Mouse (Mus musculus) fat pad, adult 2 months (tissue): ENCODE results near the gene Tubb4b.

Source experiments
- DNase-seq: peaks from one replicate; pipeline ENCODE4 v3.0.0-alpha.2; 2011; ENCODE audit warnings: low read depth, low spot score; ENCODE audit errors: extremely low read depth

Tubb4b gene

DNA sequence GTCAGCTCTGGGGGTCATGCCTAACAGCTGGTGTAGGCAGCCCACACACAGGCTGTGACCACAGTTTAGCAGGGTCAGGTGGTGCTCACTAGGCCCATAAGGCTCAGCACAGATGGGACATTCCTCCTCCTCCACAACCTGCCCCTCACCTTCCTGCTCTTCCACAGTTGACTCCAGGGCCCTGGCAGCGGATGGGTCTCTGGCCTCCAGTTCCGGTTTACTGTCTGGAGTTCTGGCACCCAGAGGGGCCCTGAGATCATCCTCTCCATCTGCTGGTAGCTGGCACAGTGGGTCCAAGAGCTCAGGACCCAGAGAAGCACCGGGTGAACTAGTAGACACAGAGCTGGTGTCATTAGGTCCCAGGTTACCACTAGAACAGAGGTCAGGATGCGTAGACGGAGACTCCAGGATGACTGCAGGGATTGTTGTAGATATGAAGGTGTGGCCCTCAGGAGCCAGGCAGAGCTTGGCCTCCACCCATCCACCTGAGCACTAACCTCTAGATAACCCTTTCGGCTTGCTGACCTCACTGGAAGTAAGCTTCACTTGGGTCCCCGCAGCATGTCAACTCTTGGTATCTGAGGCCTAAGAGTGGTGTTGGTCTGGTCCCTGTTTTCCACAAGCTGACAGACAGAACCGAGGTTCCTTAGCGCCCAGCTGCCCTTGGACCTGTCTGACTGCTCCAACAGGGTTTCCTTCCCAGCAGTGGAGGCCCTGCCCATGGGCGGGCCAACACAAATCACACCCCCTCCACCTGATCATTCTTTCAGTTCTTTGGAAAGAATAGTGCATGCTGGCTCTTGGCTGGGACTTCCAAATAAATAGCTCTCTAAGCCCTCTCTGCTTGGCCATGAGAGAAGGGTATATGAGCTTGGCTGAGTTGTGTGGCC, 21.9 kb upstream of the Tubb4b start, which contains the start of gene AL732309.1:
TSS of gene AL732309.1 (minus strand) at position 681 of the 890 bp plus-strand sequence.
- no peak for DNase-seq

DNA sequence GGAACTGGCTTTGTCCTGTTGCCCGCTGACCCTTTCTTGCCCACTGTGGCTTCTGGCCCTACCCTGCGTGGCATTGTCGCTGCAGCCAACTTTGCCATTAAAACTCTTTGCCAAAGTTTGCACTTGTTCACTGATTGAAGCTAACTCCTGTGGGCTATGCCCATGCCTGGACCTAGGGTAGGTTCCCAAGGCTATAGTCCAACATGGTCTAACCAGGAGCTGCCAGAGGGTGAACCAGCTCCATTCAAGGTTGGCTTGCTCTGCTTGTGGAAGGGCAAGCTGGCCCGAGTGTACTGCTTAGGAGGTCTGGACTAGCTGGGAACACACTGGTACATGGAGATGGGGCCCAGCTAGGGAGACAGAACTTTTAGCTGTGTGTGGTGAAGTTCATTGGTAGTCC, 19.6 kb upstream of the Tubb4b start:
- DNase-seq, result no peak

DNA sequence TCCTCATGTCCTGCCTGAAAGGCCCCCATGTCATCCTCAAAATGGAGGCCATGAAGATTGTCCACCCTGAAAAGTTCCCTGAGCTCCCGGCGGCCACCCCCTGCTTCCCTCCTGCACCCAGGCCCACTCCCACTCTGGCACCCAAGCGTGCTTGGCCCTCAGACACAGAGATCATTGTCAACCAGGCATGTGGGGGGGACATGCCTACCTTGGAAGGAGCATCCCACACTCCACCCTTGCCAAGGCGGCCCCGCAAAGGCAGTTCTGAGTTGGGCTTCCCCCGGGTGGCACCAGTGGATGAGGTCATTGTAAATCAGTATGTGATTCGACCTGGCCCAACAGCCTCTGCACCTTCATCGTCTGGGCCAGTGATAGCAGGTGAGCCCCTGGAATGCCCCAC, 18.8 kb upstream of the Tubb4b start:
- DNase-seq, result no peak

DNA sequence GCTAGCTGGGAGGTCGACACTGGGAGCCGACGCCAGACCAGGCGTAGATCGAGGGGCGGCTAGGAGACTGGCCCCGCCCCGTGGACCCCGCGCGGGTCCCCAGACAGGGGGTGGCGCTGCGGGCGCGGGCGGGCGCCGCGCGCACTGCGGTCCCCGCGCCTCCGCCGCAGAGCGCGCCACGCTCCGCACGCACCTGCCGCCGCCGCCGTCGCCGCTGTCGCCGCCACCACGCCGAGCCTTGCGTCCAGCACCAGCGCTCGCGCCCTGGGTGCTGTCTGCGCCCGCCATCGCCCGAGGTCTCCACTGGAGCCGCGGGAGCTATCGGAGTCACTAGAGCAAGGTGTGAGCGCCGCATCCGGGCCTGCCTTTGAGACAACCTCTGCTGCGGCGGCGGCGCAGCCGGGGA, 17.6 kb upstream of the Tubb4b start, which contains the start of the genes Rnf208 and Cysrt1:
TSS of gene Rnf208 (plus strand) at position 155 of the 406 bp plus-strand sequence.
TSS of gene Cysrt1 (minus strand) at position 352 of the 406 bp plus-strand sequence.
- no peak for DNase-seq

- DNase-seq, result no peak
Observed at GRCm38 (mm10) chr2:25241438-25241775, 16.9 kb upstream of the Tubb4b start.

DNA sequence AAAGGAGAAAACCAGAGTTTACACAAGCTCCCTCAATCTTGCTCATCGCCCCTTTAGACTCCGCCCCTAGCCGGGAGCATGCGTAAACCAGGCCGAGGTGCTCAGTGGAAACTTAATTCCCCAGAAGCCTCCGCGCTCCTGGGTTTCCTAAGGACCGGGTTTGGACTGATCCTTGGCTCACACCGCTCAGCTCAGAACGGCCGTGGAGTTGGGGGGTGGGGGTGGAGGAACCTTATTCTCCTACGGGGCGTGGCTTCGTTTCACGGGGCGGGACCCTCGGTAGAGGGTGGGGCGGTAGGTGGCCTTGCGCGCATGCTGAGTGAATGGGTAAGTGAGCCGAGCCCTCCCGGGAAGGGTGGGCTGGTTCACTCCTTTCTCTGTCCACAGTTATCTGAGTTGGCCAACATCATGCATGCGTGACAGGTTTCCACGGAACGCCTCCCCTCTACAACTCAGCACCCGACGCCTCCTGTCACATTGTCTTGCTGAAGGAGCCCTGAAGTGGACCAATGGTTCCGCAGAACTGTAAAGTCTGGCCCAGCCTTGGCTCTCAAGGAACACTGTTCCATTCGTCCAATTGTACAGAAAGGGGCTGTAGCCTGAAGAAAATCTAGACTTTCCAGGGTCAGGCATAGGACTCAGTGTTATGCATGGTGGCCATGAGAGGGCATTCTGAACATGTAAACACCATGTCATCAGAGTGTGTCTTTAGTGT, 16.4 kb upstream of the Tubb4b start:
- DNase-seq, result no peak

DNA sequence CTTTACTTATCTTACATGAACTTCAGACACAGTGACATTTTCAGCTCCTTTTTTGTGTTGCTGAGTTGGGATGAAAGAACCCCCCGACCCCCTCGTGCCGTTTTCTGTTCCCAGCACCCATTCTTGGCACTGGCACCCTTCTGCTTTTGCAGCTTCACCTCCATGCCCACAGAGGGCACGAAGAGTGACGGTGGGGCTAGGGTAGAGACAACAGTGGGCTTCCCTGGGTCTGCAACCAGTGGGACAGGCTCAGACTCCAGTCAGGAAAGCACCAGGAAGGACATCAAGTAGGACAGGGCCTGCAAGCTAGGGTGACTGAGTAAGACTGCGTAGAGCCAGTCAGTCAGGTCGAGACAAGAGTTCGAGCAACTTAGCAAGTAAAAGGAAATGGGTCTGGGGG, 15.8 kb upstream of the Tubb4b start:
- DNase-seq, result no peak

GRCm38 (mm10) chr2:25239766-25240165, 15.3 kb upstream of the Tubb4b start:
- DNase-seq, result no peak

- DNase-seq, result no peak
Observed at GRCm38 (mm10) chr2:25238106-25238505, 13.6 kb upstream of the Tubb4b start.

DNA sequence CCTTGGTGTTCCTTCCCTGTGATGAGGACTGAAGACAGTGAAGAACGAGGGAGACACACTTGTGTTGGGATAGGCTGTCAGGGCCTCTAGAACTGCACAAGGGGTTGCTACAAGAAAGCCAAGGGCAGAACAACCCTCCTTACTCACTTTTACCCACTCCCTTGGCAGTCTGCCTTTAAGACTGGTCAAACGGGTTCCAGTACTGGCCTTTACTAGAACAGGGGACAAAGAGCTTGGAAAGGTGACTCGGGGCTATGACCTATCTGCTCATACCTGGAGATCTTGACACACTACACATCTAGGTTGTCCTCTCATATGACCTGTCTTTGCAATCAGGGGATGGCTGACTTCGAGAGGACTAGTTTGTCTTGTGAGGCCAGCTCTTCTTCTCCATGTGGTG, 13.0 kb upstream of the Tubb4b start:
- DNase-seq, result peak; percentile 77

DNA sequence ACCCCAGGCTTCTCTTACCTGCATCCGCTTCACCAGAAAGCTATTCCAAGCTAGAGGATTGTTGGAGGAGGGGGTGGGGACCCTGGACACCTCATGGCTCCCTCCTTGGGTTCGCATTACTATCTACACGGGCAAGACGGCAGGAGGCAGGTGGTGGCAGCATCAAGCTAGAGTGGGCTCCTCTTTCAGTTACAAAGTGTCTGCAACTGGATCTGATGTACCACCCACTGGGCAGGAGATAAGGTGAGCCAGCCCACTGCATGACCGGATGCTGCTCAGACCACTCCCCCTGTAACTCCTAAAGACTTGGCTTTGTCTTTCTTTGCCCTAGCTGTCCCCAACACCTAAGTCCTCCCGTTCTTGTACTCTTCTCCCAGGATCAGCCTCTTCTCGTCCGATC, 12.1 kb upstream of the Tubb4b start, which contains the start of gene Rnf224:
TSS of gene Rnf224 (minus strand) at position 174 of the 400 bp plus-strand sequence.
- no peak for DNase-seq

GRCm38 (mm10) chr2:25234551-25235220, 10.2 kb upstream of the Tubb4b start:
- no peak for DNase-seq

GRCm38 (mm10) chr2:25234050-25234449, 9.5 kb upstream of the Tubb4b start, which contains the start of gene Slc34a3:
Gene Slc34a3 (minus strand): TSS chr2:25234364.
- DNase-seq, result no peak

DNA sequence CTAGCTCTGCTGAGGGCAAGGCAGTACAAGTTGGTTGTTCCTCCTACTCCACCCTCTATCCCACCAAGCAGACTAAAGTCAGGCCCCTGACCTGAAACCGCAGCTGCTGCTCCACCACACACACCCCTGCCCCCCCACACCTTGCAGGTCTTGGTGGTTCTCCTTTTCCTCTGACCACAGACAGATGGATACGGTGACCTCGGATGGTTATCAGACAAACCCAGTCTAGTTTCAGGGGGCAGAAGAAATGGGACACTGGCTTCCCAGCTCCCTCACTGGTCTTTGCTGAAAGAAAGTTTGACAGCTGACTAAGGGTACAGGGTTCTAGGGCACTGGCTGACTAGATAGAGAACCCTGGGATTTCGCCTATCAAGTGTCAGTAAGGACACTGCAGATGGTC, 8.9 kb upstream of the Tubb4b start:
- no peak for DNase-seq

- no peak for DNase-seq
Observed at GRCm38 (mm10) chr2:25231038-25231437, 6.5 kb upstream of the Tubb4b start.

GRCm38 (mm10) chr2:25230581-25230980, 6.1 kb upstream of the Tubb4b start:
- no peak for DNase-seq

DNA sequence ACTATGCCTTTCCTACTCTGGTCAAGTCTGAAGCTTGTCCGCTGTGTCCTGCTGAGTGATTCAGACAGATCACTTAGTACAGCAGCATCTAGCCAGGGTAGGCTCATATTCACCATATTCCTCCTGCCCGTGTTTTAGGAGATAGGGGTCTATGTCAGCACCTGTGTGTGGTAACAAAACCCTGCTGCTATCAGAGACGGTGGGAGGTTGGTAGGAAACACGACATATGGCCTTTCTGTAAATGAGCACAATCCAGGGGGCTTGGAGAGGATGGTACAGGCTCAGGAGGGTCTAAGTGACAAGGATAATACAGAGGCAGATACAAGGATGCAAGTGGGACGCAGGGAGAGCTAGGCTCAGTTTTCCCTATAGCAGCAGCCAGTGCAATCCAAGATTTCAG, 5.1 kb upstream of the Tubb4b start:
- no peak for DNase-seq

DNA sequence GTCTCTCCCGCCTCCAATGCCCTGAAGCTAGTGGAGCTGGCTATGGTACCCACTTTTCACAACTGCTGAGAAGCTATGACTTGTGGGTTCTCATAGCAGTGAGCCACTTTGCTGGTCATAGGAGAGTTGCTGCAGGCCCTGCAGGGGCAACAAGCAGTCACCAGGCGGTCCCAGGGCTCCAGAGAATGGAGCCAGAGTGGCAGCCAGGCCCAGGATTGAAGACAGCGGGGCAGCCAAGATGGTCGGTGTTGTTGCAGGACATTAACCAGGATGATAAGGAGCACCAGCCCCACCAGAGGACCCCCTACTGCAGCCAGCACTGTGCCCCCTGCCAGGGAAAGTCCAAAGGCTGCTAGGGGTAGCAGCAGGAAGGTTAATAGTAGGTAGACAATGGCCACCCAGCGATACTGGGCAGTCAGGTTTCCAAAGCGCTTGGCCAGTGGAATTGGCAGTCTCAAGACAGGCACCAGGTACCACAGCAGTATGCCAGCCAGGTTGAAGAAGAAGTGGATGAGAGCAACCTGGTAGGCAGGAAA, 4.6 kb upstream of the Tubb4b start:
- no peak for DNase-seq

GRCm38 (mm10) chr2:25228431-25228889, 4.0 kb upstream of the Tubb4b start:
- DNase-seq, result peak; percentile 77

DNA sequence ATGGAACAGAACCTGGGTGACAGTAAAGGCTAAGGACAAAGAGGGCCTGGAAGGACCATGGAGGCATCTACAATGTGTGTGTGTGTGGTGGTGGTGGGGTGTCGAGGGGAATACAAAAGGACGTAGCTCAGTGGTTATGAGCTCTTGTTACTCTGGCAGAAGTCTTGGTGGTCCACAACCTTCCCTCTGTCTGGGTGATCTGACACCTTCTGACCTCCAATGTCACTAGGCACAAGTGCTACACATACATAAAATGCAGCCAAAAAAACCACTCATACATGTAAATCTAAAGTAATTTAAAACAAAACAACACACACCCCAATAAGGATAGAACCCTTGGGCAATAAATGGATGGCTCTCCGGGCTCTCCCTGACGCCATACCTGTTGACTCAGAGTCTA, 2.9 kb upstream of the Tubb4b start:
- no peak for DNase-seq

DNA sequence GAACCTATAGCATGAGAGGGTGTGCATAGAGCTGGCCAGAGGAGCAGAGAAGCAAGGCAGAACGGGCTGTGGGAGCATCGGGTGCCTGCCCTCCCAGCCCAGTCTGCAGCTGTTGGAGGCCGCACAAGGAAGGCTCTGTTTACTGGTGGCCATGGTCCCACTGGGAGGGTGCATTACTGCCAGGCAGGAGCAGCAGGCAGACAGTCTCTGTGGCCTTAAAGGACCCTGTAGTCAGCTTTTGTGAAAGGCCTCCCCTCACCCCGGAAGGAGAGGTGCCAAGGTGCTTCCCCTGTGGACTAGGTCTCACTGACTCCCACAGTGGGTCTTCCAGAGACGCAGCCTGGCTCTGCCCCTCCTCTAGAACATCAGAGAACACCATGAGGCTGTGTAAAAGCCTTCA, 2.4 kb upstream of the Tubb4b start:
- DNase-seq, result no peak
